Mouse (Mus musculus) hindbrain, postnatal 0 days (tissue): ENCODE results near the gene Arid4b. TPM values are rescaled to one million over a fixed set of nuclear protein-coding genes. Genes with fewer than 3 reads are reported as not detected.

Experiments used
- ATAC-seq: fragments of 200-750 bp; cut with Nextera tagmentation; 2 replicates; pipeline ENCODE4 v1.8.0; 2017; ENCODE audit warnings: mild to moderate bottlenecking, moderate TSS enrichment, moderate library complexity
- DNase-seq: peaks from one replicate; pipeline ENCODE4 v3.0.0-alpha.2; 2015; ENCODE audit warnings: low spot score
- H3K27ac ChIP-seq: fragments of 300-500 bp; sonication (generic); 2 replicates; pipeline ENCODE4 v1.5.1; 2014; ENCODE audit warnings: mild to moderate bottlenecking
- H3K27me3 ChIP-seq: fragments of 300-500 bp; sonication (generic); 2 replicates; pipeline ENCODE4 v1.6.1; 2014; ENCODE audit warnings: low read length, mixed read lengths; ENCODE audit not compliant: insufficient read depth
- H3K36me3 ChIP-seq: fragments of 300-500 bp; sonication (generic); 2 replicates; pipeline ENCODE4 v1.6.1; 2014; ENCODE audit warnings: low read length, mixed read lengths; ENCODE audit not compliant: insufficient read depth
- H3K4me1 ChIP-seq: fragments of 300-500 bp; sonication (generic); 2 replicates; pipeline ENCODE4 v1.6.1; 2014; ENCODE audit warnings: antibody characterized with exemption, low read length, mixed read lengths; ENCODE audit not compliant: insufficient read depth
- H3K4me2 ChIP-seq: fragments of 300-500 bp; sonication (generic); 2 replicates; pipeline ENCODE4 v1.6.1; 2014; ENCODE audit warnings: low read depth, mild to moderate bottlenecking, low read length, moderate library complexity, mixed read lengths
- H3K4me3 ChIP-seq: fragments of 300-500 bp; sonication (generic); 2 replicates; pipeline ENCODE4 v1.5.1; 2014; ENCODE audit warnings: low read length
- H3K9ac ChIP-seq: fragments of 300-500 bp; sonication (generic); replicated peaks from 2 replicates; pipeline ENCODE4 v1.6.1; 2014; ENCODE audit warnings: mild to moderate bottlenecking, low read length, moderate library complexity, mixed read lengths
- H3K9me3 ChIP-seq: fragments of 300-500 bp; sonication (generic); 2 replicates; pipeline ENCODE4 v1.6.1; 2016; ENCODE audit warnings: low read length, mixed read lengths
- CTCF ChIP-seq: IDR thresholded peaks from 2 replicates; pipeline ENCODE4 v1.5.1; 2016; ENCODE audit warnings: antibody characterized with exemption, control low read depth, low read depth
- WGBS: fragments of 180-500 bp; shearing (Covaris S2); extraction: QIAGEN DNeasy Blood & Tissue Kit; methylation state at CpG from one replicate; pipeline ENCODE4 v1.1.7; 2014; 5-methylcytosine and 5-hydroxymethylcytosine counted together
- polyA plus RNA-seq: library from polyadenylated mRNA; unstranded; fragments of >200 nt; fragmentation: Nextera tagmentation; extraction: Ambion mirVana; gene quantifications from 2 replicates; pipeline ENCODE4 v1.2.1, GENCODE M21; 2015
- total RNA-seq: library from RNA; depleted of rRNA; stranded (reverse); fragments of >200 nt; gene quantifications from 2 replicates; pipeline ENCODE4 v1.2.3, GENCODE M21; 2014

The Arid4b gene
- total and polyA plus RNA-seq, 2 experiments from 2014 or later: 24.8 to 56.4 TPM

- H3K27me3 ChIP-seq: no peaks in the 10 kb centered on the region
- no peak for ATAC-seq
- H3K4me3 ChIP-seq: no peak overlapping the region
- TF ChIP-seq CTCF: no peak
- H3K36me3 ChIP-seq: 0 out of 2 replicates have a peak, but pooled peaks cover 3% of the 10 kb centered on the region
- H3K4me2 ChIP-seq: no peak overlapping the region
- no peak overlapping the region for H3K27ac ChIP-seq
- peaks cover 3% of the 10 kb centered on the region; the same call in 1 of the 2 replicates for H3K4me1 ChIP-seq
- 83% methylated on average over 1 of the region's 1 CpGs for WGBS
- no peak for DNase-seq
- H3K9ac ChIP-seq: no peak overlapping the region
- no peaks in the 10 kb centered on the region for H3K9me3 ChIP-seq
These were observed 6.3 kb downstream of the Arid4b start for GRCm38 (mm10) chr13:14069291-14069690.

GRCm38 (mm10) chr13:14074371-14074770 lies 11.3 kb downstream of the Arid4b start:
- Histone ChIP-seq H3K36me3 (no peaks in the 10 kb centered on the region), H3K27ac (no peak overlapping the region), H3K27me3 (no peaks in the 10 kb centered on the region), H3K4me3 (no peak overlapping the region), H3K4me1 (no peaks in the 10 kb centered on the region; the same call in 1 of the 2 replicates), H3K4me2 (no peak overlapping the region), H3K9me3 (no peaks in the 10 kb centered on the region), H3K9ac (no peak overlapping the region)
- no peak for TF ChIP-seq CTCF
- DNase-seq (no peak), ATAC-seq (no peak)
- 90% methylated on average over 1 of the region's 1 CpGs for WGBS

GRCm38 (mm10) chr13:14075326-14075725 lies 12.3 kb downstream of the Arid4b start:
- Histone ChIP-seq H3K9ac (no peak overlapping the region), H3K4me2 (no peak overlapping the region), H3K36me3 (no peaks in the 10 kb centered on the region), H3K27me3 (no peaks in the 10 kb centered on the region), H3K9me3 (no peaks in the 10 kb centered on the region), H3K27ac (no peak overlapping the region), H3K4me1 (no peaks in the 10 kb centered on the region; the same call in 1 of the 2 replicates), H3K4me3 (no peak overlapping the region)
- WGBS: 91% methylated on average over 1 of the region's 1 CpGs
- ATAC-seq (no peak), DNase-seq (no peak)
- no peak for TF ChIP-seq CTCF

GRCm38 (mm10) chr13:14088669-14089068 lies 25.6 kb downstream of the Arid4b start:
- no peak for ATAC-seq

GRCm38 (mm10) chr13:14103026-14103425 lies 40.0 kb downstream of the Arid4b start:
- Histone ChIP-seq H3K27me3 (no peaks in the 10 kb centered on the region), H3K27ac (no peak overlapping the region), H3K36me3 (no peaks in the 10 kb centered on the region), H3K9me3 (no peaks in the 10 kb centered on the region), H3K4me1 (no peaks in the 10 kb centered on the region), H3K4me2 (no peak overlapping the region), H3K9ac (no peak overlapping the region), H3K4me3 (no peak overlapping the region)
- ATAC-seq (no peak), DNase-seq (no peak)
- no peak for TF ChIP-seq CTCF
- 67% methylated on average over 1 of the region's 1 CpGs for whole genome bisulfite sequencing

More at GRCm38 (mm10) chr13:14088669-14089068, 25.6 kb downstream of the Arid4b start:
- Histone ChIP-seq H3K27me3 (no peaks in the 10 kb centered on the region), H3K9ac (no peak overlapping the region), H3K4me1 (no peaks in the 10 kb centered on the region), H3K4me3 (no peak overlapping the region), H3K9me3 (no peaks in the 10 kb centered on the region), H3K36me3 (no peaks in the 10 kb centered on the region), H3K27ac (no peak overlapping the region), H3K4me2 (no peak overlapping the region)
- DNase-seq: no peak
- WGBS: 80% methylated on average over 1 of the region's 1 CpGs
- no peak for TF ChIP-seq CTCF

GRCm38 (mm10) chr13:14110154-14110873 lies 47.3 kb downstream of the Arid4b start:
- no peaks in the 10 kb centered on the region for H3K27me3 ChIP-seq
- peaks cover 5% of the 10 kb centered on the region; the same call in 1 of the 2 replicates for H3K4me1 ChIP-seq
- H3K27ac ChIP-seq: no peak overlapping the region
- DNase-seq (no peak), ATAC-seq (no peak)
- no peaks in the 10 kb centered on the region for H3K9me3 ChIP-seq
- H3K4me3 ChIP-seq: no peak overlapping the region
- no peaks in the 10 kb centered on the region for H3K36me3 ChIP-seq
- no peak for TF ChIP-seq CTCF
- H3K4me2 ChIP-seq: no peak overlapping the region
- no peak overlapping the region for H3K9ac ChIP-seq
- 85% methylated on average over 2 of the region's 2 CpGs for WGBS

GRCm38 (mm10) chr13:14111146-14111545 lies 48.1 kb downstream of the Arid4b start:
- H3K9ac ChIP-seq: no peak overlapping the region

More at GRCm38 (mm10) chr13:14111146-14111545, 48.1 kb downstream of the Arid4b start:
- no peak for DNase-seq
- 69% methylated on average over 1 of the region's 1 CpGs for WGBS
- Histone ChIP-seq H3K36me3 (no peaks in the 10 kb centered on the region), H3K4me3 (no peak overlapping the region), H3K4me1 (peaks cover 5% of the 10 kb centered on the region; the same call in 1 of the 2 replicates), H3K27ac (no peak overlapping the region), H3K27me3 (no peaks in the 10 kb centered on the region), H3K9me3 (no peaks in the 10 kb centered on the region), H3K4me2 (no peak overlapping the region)
- TF ChIP-seq CTCF: no peak
- no peak for ATAC-seq
